In genomic region chr1:55406531-55407375, GRCm38 (mm10) we compare ENCODE assay signal across 8 mouse cellular contexts. TPM values are rescaled to one million over a fixed set of nuclear protein-coding genes. Genes with fewer than 3 reads are reported as not detected.
DNase-seq lines count a peak whose midpoint lies in the region; ATAC-seq and TF ChIP-seq lines count a peak whose summit lies in the region.

No protein-coding gene starts in this region.

- H3K4me2 ChIP-seq in liver, embryonic 13.5 days: peak overlapping the region; percentile 72
- H3K4me2 ChIP-seq in neural tube, embryonic 12.5 days (replicated peaks): peak overlapping the region; percentile 98

- no peaks in the 10 kb centered on the region for H3K36me3 ChIP-seq in ES-Bruce4 (ENCODE audit: control insufficient read depth, insufficient read depth, low read length, poor library complexity, severe bottlenecking)
- no peaks in the 10 kb centered on the region for H3K36me3 ChIP-seq in kidney, adult 2 months (ENCODE audit: control insufficient read depth, insufficient read depth, low read length)
- H3K36me3 ChIP-seq in liver, embryonic 13.5 days: no peaks in the 10 kb centered on the region
- no peaks in the 10 kb centered on the region for H3K36me3 ChIP-seq in neural tube, embryonic 12.5 days

- no peak overlapping the region for H3K27ac ChIP-seq in ES-Bruce4 (ENCODE audit: insufficient read depth, low read length)
- H3K27ac ChIP-seq in kidney, adult 2 months (ENCODE audit: insufficient read depth, low read depth, low read length): no peak overlapping the region
- no peak overlapping the region for H3K27ac ChIP-seq in liver, embryonic 13.5 days
- H3K27ac ChIP-seq in neural tube, embryonic 12.5 days: peak overlapping the region; percentile 37

- no peak for TF ChIP-seq EP300 in ES-Bruce4 (IDR thresholded peaks at IDR 0.05; ENCODE audit: insufficient read depth, low read depth, low read length)

- peak; percentile 69 for DNase-seq in 3134 (ENCODE audit: extremely low read depth, insufficient read length, low spot score)
- peak; percentile 37 to 51 for DNase-seq in cerebellum, postnatal 14 days
- DNase-seq in heart, adult 9 months (ENCODE audit: low spot score in 2 of 2): peak; percentile 8 to 17
- DNase-seq in kidney, adult 2 months: peak; percentile 30
- no peak for DNase-seq in liver, embryonic 13.5 days
- no peak for DNase-seq in ovary, postnatal 10 days (ENCODE audit: low spot score)

- WGBS in kidney, adult 2 months: 3% methylated on average over 35 of the region's 35 CpGs
- 5% methylated on average over 35 of the region's 35 CpGs for WGBS in liver, embryonic 13.5 days (ENCODE audit: insufficient replicate concordance)
- WGBS in neural tube, embryonic 12.5 days: 3% methylated on average over 35 of the region's 35 CpGs

- peak overlapping the region; percentile 3; the same call in 1 of the 2 replicates for H3K4me3 ChIP-seq in ES-Bruce4 (ENCODE audit: low read depth, low read length)
- peak overlapping the region; percentile 75 for H3K4me3 ChIP-seq in kidney, adult 2 months (ENCODE audit: insufficient read depth, low read depth, low read length)
- H3K4me3 ChIP-seq in liver, embryonic 13.5 days (replicated peaks): peak overlapping the region; percentile 57
- H3K4me3 ChIP-seq in neural tube, embryonic 12.5 days: peak overlapping the region; percentile 78

- TF ChIP-seq CTCF in ES-Bruce4 (IDR thresholded peaks at IDR 0.05; ENCODE audit: low read depth, low read length): no peak
- TF ChIP-seq CTCF in kidney, adult 2 months (conservative IDR thresholded peaks at IDR 0.05; ENCODE audit: insufficient read depth, insufficient read length, low read depth, low read length): no peak

- H3K27me3 ChIP-seq in ES-Bruce4 (ENCODE audit: control insufficient read depth, insufficient read depth, low read length, poor library complexity, severe bottlenecking): peaks cover 9% of the 10 kb centered on the region
- H3K27me3 ChIP-seq in kidney, adult 2 months (replicated peaks; ENCODE audit: control insufficient read depth, insufficient read depth, low read length): no peaks in the 10 kb centered on the region
- peaks cover 52% of the 10 kb centered on the region for H3K27me3 ChIP-seq in liver, embryonic 13.5 days
- no peaks in the 10 kb centered on the region for H3K27me3 ChIP-seq in neural tube, embryonic 12.5 days (replicated peaks)

- no peaks in the 10 kb centered on the region for H3K9me3 ChIP-seq in ES-Bruce4 (replicated peaks; ENCODE audit: control insufficient read depth, insufficient read depth, low read length, poor library complexity, severe bottlenecking)
- no peaks in the 10 kb centered on the region for H3K9me3 ChIP-seq in liver, embryonic 13.5 days (replicated peaks)
- H3K9me3 ChIP-seq in neural tube, embryonic 12.5 days: no peaks in the 10 kb centered on the region

- H3K9ac ChIP-seq in ES-Bruce4 (ENCODE audit: low read depth, poor library complexity, severe bottlenecking): no peak overlapping the region
- peak overlapping the region; percentile 36 for H3K9ac ChIP-seq in liver, embryonic 13.5 days
- H3K9ac ChIP-seq in neural tube, embryonic 12.5 days: peak overlapping the region; percentile 71

- no peak for ATAC-seq in liver, embryonic 13.5 days (ENCODE audit: low read depth)
- no peak; the same call in 1 of the 2 replicates for ATAC-seq in neural tube, embryonic 12.5 days (ENCODE audit: low FRiP score, low read depth)

- TF ChIP-seq POLR2A in ES-Bruce4 (IDR thresholded peaks at IDR 0.05; ENCODE audit: insufficient read depth, low read length): no peak
- TF ChIP-seq POLR2A in kidney, adult 2 months (IDR thresholded peaks at IDR 0.05; ENCODE audit: low read depth, low read length): no peak

- no peaks in the 10 kb centered on the region for H3K4me1 ChIP-seq in ES-Bruce4 (ENCODE audit: control insufficient read depth, insufficient read depth, low read length)
- 0 out of 2 replicates have a peak, but pooled peaks cover 3% of the 10 kb centered on the region for H3K4me1 ChIP-seq in kidney, adult 2 months (ENCODE audit: control insufficient read depth, insufficient read depth, low read length)
- H3K4me1 ChIP-seq in liver, embryonic 13.5 days (replicated peaks): peaks cover 15% of the 10 kb centered on the region; the same call in 1 of the 2 replicates
- H3K4me1 ChIP-seq in neural tube, embryonic 12.5 days: peaks cover 9% of the 10 kb centered on the region

RNA-seq across cellular contexts. Expression of gene Plcl1, which starts 1.0 kb away (rescaled TPM):
- 0.17 and 0.52 TPM in 2 replicates for polyA plus RNA-seq in ES-Bruce4 (2011; ENCODE audit: insufficient read depth, insufficient read length, low read depth, missing spikeins)
- 4.2 and 4.5 TPM in 2 replicates for polyA plus RNA-seq in kidney, adult 2 months (2012; rRNA removed)
- 0.13 and 0.19 TPM in 2 replicates for polyA plus RNA-seq in liver, embryonic 13.5 days (2015; fragmentation: Nextera tagmentation; extraction: Ambion mirVana)
- 4.9 and 5.1 TPM in 2 replicates for polyA plus RNA-seq in neural tube, embryonic 12.5 days (2016; fragmentation: Nextera tagmentation; extraction: Ambion mirVana)

RNA-seq across cellular contexts. Expression of gene Boll, which starts 43.5 kb away (rescaled TPM):
- polyA plus RNA-seq in ES-Bruce4 (2011; ENCODE audit: insufficient read depth, insufficient read length, low read depth, missing spikeins): 1.8 and 2.9 TPM in 2 replicates
- 0.09 and 0.26 TPM in 2 replicates for polyA plus RNA-seq in kidney, adult 2 months (2012; rRNA removed)
- 0.08 TPM in 1 of 2 replicates, not detected in the other for polyA plus RNA-seq in liver, embryonic 13.5 days (2015; fragmentation: Nextera tagmentation; extraction: Ambion mirVana)
- 0.36 and 0.61 TPM in 2 replicates for polyA plus RNA-seq in neural tube, embryonic 12.5 days (2016; fragmentation: Nextera tagmentation; extraction: Ambion mirVana)

Comparison
In these comparisons a context has a peak if more than half of its experiments do, and no peak if none do; other contexts are left out.
1. DNase-seq: peak in 3134 (single experiment), cerebellum, postnatal 14 days (2 of 2), heart, adult 9 months (2 of 2) and kidney, adult 2 months (single experiment); none in liver, embryonic 13.5 days (single experiment) and ovary, postnatal 10 days (single experiment).
2. H3K4me3 ChIP-seq: peak in every context shown above with its lines; median percentile 78 in neural tube, embryonic 12.5 days; 75 in kidney, adult 2 months; 57 in liver, embryonic 13.5 days; 3 in ES-Bruce4.